Mouse (Mus musculus) megakaryocyte-erythroid progenitor cell, adult 5-6 weeks (primary cell): Measurements from ENCODE around the gene Miga2. TPM values are rescaled to one million over a fixed set of nuclear protein-coding genes. Genes with fewer than 3 reads are reported as not detected.
"Not testable (repeated sequence)": the region's sequence is repeated elsewhere in the genome, so short reads cannot be mapped to it uniquely, and the experiment has no call there.

Source experiments
- ATAC-seq: replicated peaks from 2 replicates; pipeline ENCODE4 v1.8.0; 2016; ENCODE audit warnings: mild to moderate bottlenecking, inconsistent platforms; ENCODE audit not compliant: severe bottlenecking, poor library complexity, low FRiP score, low TSS enrichment
- total RNA-seq, 2 experiments: library from RNA; stranded (forward) in 1 of 2; stranded (reverse) in 1 of 2; fragments of 200-1000, 215-1000 nt in 1 of 2; fragments of >200 nt in 1 of 2; fragmentation: Nextera tagmentation in 1 of 2; gene quantifications; 2 replicates each; pipeline ENCODE4 v1.2.3; 2014 to 2017

Gene Miga2
- total RNA-seq, 2 experiments from 2014 or later = 11.4 to 35.0 TPM

DNA sequence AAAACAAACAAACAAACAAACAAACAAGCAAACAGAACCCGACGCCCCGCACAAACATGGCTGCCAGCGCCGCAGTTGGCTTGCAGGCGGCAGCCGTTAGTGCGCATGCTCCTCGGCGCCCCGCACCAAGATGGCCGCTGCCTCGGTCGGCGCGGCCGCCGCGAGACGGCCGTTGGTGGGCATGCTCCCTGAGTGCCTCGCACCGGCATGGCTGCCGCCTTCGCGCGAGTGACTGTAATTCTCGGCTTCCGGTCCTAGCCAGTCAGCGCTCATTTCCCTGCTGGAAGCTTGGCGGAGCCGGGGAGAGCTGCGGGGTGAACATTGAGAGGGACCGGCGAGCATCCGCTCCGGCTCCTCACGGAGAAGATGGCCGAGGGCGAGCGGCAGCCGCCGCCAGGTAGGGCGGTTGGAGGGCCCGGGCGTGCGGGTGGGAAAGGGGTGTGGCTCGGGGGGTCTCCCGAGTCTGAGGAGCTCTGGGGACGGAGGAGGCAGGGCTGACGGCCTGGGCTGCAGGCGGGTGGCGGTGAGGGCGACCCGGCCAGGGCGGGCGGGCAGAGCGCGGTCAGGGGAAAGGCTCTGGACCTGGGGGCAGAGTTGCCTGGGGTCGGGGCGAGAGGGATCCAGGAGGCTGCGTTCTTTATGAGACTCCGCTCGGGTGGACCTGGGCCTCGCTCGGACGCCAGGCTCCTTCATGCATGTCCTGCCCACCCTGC lies 52.1 kb downstream of the Miga2 start, which contains the start of gene Ptpa:
Ptpa (plus strand) TSS at position 104 of the 713 bp plus-strand sequence.
- ATAC-seq = peak; percentile 55

DNA sequence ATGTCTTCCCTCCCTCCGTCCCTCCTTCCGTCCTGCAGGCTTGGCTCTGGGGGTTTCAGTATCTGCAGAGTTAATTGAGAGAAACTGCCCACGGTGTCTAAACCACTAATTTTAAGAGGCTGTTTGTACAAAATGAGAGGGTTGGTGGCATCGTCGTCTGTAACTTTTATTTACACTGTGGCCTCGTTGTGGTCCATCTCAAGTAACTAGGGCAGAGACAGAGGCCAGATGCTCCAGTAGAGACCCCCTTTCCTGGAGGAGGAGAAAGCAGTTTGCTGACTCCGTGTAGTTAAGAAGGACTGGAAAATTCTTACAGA lies 52.6 kb downstream of the Miga2 start:
- ATAC-seq = no peak

DNA sequence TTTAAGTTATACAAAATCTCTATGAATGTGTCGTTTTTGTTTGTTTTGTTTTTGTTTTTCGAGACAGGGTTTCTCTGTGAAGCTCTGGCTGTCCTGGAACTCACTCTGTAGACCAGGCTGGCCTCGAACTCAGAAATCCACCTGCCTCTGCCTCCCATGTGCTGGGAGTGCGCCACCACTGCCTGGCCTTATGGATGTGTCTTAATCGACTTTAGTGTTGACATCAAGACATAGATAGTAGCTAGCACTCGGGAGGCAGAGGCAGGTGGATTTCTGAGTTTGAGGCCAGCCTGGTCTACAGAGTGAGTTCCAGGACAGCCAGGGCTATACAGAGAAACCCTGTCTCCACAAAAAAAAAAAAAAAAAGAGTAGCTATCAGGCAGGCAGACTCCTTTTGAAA lies 53.1 kb downstream of the Miga2 start:
- not testable (repeated sequence) for ATAC-seq

DNA sequence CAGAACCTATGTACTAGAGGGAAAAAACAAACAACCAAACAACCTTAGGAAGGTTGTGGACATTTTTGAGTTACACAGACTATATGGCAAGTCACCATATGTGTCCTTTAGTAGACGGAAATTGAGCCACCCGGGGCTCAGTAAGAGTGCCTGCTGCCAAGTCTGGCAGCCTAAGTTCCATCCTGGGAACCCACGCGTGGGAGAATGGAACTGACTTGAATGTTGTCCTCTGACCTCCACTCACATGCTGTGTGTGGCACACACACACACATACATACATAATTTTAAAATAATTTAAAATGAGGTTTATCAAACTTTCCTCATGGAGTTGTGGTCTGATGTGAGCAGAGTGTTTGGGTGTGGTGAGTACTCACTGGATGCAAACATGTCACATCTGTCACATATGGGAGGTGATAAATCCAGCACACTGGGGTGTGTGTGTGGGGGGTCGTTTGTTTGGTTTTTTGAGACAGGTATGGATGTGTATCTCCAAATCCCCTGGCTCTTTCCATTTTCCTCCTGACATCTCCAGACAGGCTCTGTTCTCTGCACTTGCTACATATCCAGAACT lies 53.6 kb downstream of the Miga2 start:
- ATAC-seq = peak; percentile 58

DNA sequence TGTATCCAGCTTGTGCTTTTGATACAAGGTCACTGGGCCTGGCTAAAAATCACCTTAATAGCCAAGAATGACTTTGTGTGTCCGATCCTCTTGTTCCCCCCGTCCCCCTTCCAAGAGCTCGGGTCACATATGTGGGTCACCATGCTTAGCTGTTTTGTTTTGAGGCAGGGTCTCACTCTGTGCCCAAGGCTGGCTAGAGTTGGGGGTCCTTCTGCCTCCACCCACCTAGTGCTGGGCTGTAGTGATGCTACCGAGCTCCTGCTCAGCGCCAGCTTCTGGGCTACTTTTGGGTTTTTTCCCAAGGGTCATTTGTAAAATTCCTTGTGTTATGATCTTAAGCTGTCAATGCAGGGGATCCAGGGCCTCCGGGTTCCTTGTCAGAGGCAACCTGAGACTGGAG lies 54.2 kb downstream of the Miga2 start:
- no peak for ATAC-seq

DNA sequence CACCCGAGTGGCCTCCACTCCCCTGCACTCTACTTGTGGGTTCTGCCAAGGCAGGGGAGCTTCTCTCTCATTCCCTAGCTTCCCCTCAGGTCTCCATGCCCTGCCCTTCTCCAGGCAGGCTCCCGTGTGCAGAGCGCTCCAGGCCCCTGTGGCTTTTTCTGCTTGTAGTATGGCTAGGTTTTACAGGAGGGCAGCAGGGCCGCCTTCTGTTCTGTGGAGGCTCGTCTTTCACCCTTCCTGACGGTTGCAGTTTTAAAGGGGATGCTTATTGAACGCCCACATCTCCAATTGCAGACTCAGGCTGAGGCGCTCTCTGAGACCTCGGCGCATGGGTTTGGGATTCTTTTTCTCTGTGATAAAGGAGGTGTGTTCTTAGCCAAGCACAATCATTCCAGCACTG lies 55.1 kb downstream of the Miga2 start:
- ATAC-seq = no peak

DNA sequence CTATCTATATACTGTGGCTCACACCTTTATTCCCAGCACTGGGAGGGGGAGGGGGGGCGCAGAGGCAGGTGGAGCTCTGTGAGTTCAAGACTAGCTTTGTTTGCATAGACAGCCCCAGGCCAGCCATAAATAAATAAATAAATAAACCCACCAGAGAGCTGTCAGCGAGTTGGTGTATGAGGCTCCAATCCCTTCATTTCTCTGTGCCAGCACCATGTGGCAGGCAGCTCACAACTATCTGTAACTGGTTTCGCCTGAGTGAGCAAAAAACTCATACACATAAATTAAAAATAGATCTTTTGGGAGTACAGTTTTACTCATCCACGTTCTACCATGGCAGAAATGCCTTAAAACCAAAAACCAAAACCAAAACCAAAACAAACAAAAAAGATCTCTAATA lies 57.4 kb downstream of the Miga2 start:
- no peak for ATAC-seq

DNA sequence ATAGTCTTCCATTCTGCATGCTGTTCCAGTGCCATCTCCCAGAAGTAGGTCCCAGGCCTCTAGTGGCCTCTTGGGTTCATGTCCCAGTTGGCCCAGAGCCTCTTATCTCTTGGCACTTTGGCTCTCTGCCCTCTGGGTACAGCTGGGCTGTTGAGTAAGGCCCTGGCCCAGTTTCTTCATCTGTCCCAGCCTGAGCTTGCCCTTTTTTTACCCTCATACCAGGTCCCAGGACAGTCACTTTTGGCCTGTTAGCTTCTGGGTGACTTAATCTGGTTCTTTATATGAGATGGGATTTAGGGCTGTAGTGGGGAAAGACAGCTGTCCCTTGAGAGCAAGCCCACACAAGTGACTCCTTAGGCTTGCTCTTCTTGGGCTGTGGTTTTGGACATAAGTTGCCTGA lies 65.1 kb downstream of the Miga2 start:
- ATAC-seq = peak; percentile 58

Other genes starting within 250 kb of the Miga2 start
- 33.7 and 37.8 TPM in 2 replicates for gene Zer1, start 239.6 kb upstream of the Miga2 start, total RNA-seq (2014; fragmentation: Nextera tagmentation)
- 7.5 and 8.3 TPM in 2 replicates for gene Zer1, start 239.6 kb upstream of the Miga2 start, total RNA-seq (2017)
- gene Tbc1d13, start 230.5 kb upstream of the Miga2 start, total RNA-seq (2014; fragmentation: Nextera tagmentation) = 39.9 and 48.0 TPM in 2 replicates
- 22.5 and 36.4 TPM in 2 replicates for gene Tbc1d13, start 230.5 kb upstream of the Miga2 start, total RNA-seq (2017)
- 20.8 and 22.3 TPM in 2 replicates for gene Endog, start 192.7 kb upstream of the Miga2 start, total RNA-seq (2014; fragmentation: Nextera tagmentation)
- 1.3 and 6.3 TPM in 2 replicates for gene Endog, start 192.7 kb upstream of the Miga2 start, total RNA-seq (2017)
- gene Spout1, start 185.8 kb upstream of the Miga2 start, total RNA-seq (2014; fragmentation: Nextera tagmentation) = 43.4 and 53.4 TPM in 2 replicates
- 34.2 and 39.7 TPM in 2 replicates for gene Spout1, start 185.8 kb upstream of the Miga2 start, total RNA-seq (2017)
- gene Kyat1, start 158.4 kb upstream of the Miga2 start, total RNA-seq (2014; fragmentation: Nextera tagmentation) = 16.1 and 17.2 TPM in 2 replicates
- 15.9 and 19.4 TPM in 2 replicates for gene Kyat1, start 158.4 kb upstream of the Miga2 start, total RNA-seq (2017)
- gene Lrrc8a, start 126.5 kb upstream of the Miga2 start, total RNA-seq (2014; fragmentation: Nextera tagmentation) = 14.4 and 14.9 TPM in 2 replicates
- 8.3 and 10.7 TPM in 2 replicates for gene Lrrc8a, start 126.5 kb upstream of the Miga2 start, total RNA-seq (2017)
- gene Gm28035, start 123.7 kb upstream of the Miga2 start, total RNA-seq (2014; fragmentation: Nextera tagmentation) = 2.2 TPM in 1 of 2 replicates, not detected in the other
- gene Gm28035, start 123.7 kb upstream of the Miga2 start, total RNA-seq (2017) = 0.09 TPM in 1 of 2 replicates, not detected in the other
- gene Phyhd1, start 98.0 kb upstream of the Miga2 start, total RNA-seq (2014; fragmentation: Nextera tagmentation) = not detected in 2 replicates
- not detected in 2 replicates for gene Phyhd1, start 98.0 kb upstream of the Miga2 start, total RNA-seq (2017)
- 1.8 and 15.1 TPM in 2 replicates for gene Gm28038, start 83.2 kb upstream of the Miga2 start, total RNA-seq (2014; fragmentation: Nextera tagmentation)
- gene Gm28038, start 83.2 kb upstream of the Miga2 start, total RNA-seq (2017) = not detected in 2 replicates
- 8.7 and 10.5 TPM in 2 replicates for gene Dolk, start 77.9 kb upstream of the Miga2 start, total RNA-seq (2014; fragmentation: Nextera tagmentation)
- 11.1 and 11.2 TPM in 2 replicates for gene Dolk, start 77.9 kb upstream of the Miga2 start, total RNA-seq (2017)
- 59.3 and 66.6 TPM in 2 replicates for gene Nup188, start 77.8 kb upstream of the Miga2 start, total RNA-seq (2014; fragmentation: Nextera tagmentation)
- 25.8 and 29.8 TPM in 2 replicates for gene Nup188, start 77.8 kb upstream of the Miga2 start, total RNA-seq (2017)
- 47.0 and 48.4 TPM in 2 replicates for gene Sh3glb2, start 4.9 kb upstream of the Miga2 start, total RNA-seq (2014; fragmentation: Nextera tagmentation)
- 25.7 and 28.5 TPM in 2 replicates for gene Sh3glb2, start 4.9 kb upstream of the Miga2 start, total RNA-seq (2017)
- gene Dolpp1, start 28.0 kb downstream of the Miga2 start, total RNA-seq (2014; fragmentation: Nextera tagmentation) = 24.0 and 29.0 TPM in 2 replicates
- gene Dolpp1, start 28.0 kb downstream of the Miga2 start, total RNA-seq (2017) = 16.3 and 19.7 TPM in 2 replicates
- 24.3 and 29.2 TPM in 2 replicates for gene Crat, start 51.6 kb downstream of the Miga2 start, total RNA-seq (2014; fragmentation: Nextera tagmentation)
- gene Crat, start 51.6 kb downstream of the Miga2 start, total RNA-seq (2017) = 11.2 and 16.0 TPM in 2 replicates
- gene Ptpa, start 51.8 kb downstream of the Miga2 start, total RNA-seq (2014; fragmentation: Nextera tagmentation) = 228 and 237 TPM in 2 replicates
- 74.1 and 93.5 TPM in 2 replicates for gene Ptpa, start 51.8 kb downstream of the Miga2 start, total RNA-seq (2017)
- not detected in 2 replicates for gene Ier5l, start 110.0 kb downstream of the Miga2 start, total RNA-seq (2014; fragmentation: Nextera tagmentation)
- gene Ier5l, start 110.0 kb downstream of the Miga2 start, total RNA-seq (2017) = 0.56 TPM in 1 of 2 replicates, not detected in the other
- 2.7 TPM in 1 of 2 replicates, not detected in the other for gene Cstad, start 230.8 kb downstream of the Miga2 start, total RNA-seq (2014; fragmentation: Nextera tagmentation)
- 1.0 TPM in 1 of 2 replicates, not detected in the other for gene Cstad, start 230.8 kb downstream of the Miga2 start, total RNA-seq (2017)